Mouse (Mus musculus): ENCODE measurements around the gene Olfr703. TPM values are rescaled to one million over a fixed set of nuclear protein-coding genes. Genes with fewer than 3 reads are reported as not detected.

Olfr703 gene
- not detected for polyA plus RNA-seq (2015; fragmentation: Illumina TruSeq; extraction: RNeasy Lipid Tissue Mini Kit (QIAGEN cat#74804); ENCODE audit: low read depth, low replicate concordance)

GRCm38 (mm10) chr7:106843060-106843459 is at the start of gene Olfr703:
Gene Olfr703 (plus strand): TSS chr7:106843360.

GRCm38 (mm10) chr7:106808734-106809133 is 34.4 kb upstream of the Olfr703 start, which contains the start of gene Olfr700:
Gene Olfr700 (minus strand): TSS chr7:106808834.

GRCm38 (mm10) chr7:106813829-106814228 is 29.3 kb upstream of the Olfr703 start, which contains the start of gene Olfr701:
Gene Olfr701 (plus strand): TSS chr7:106814129.

GRCm38 (mm10) chr7:106833793-106834192 is 9.4 kb upstream of the Olfr703 start, which contains the start of gene Olfr702:
Gene Olfr702 (minus strand): TSS chr7:106833893.

GRCm38 (mm10) chr7:106862885-106863284 is 19.7 kb downstream of the Olfr703 start, which contains the start of gene Olfr704:
Gene Olfr704 (plus strand): TSS chr7:106863185.

GRCm38 (mm10) chr7:106876791-106877190 is 33.6 kb downstream of the Olfr703 start, which contains the start of gene Olfr705:
Gene Olfr705 (minus strand): TSS chr7:106876891.

GRCm38 (mm10) chr7:106888062-106888461 is 44.9 kb downstream of the Olfr703 start, which contains the start of gene Olfr706:
Gene Olfr706 (minus strand): TSS chr7:106888162.

Other genes with a start within 250 kb of the Olfr703 start
- not detected for gene Olfr693, start 162.8 kb upstream of the Olfr703 start, polyA plus RNA-seq (2015; fragmentation: Illumina TruSeq; extraction: RNeasy Lipid Tissue Mini Kit (QIAGEN cat#74804); ENCODE audit: low read depth, low replicate concordance)
- not detected for gene Olfr694, start 151.5 kb upstream of the Olfr703 start, polyA plus RNA-seq (2015; fragmentation: Illumina TruSeq; extraction: RNeasy Lipid Tissue Mini Kit (QIAGEN cat#74804); ENCODE audit: low read depth, low replicate concordance)
- gene Olfr695, start 127.0 kb upstream of the Olfr703 start, polyA plus RNA-seq (2015; fragmentation: Illumina TruSeq; extraction: RNeasy Lipid Tissue Mini Kit (QIAGEN cat#74804); ENCODE audit: low read depth, low replicate concordance): not detected
- not detected for gene Olfr697, start 100.9 kb upstream of the Olfr703 start, polyA plus RNA-seq (2015; fragmentation: Illumina TruSeq; extraction: RNeasy Lipid Tissue Mini Kit (QIAGEN cat#74804); ENCODE audit: low read depth, low replicate concordance)
- gene Olfr698, start 88.0 kb upstream of the Olfr703 start, polyA plus RNA-seq (2015; fragmentation: Illumina TruSeq; extraction: RNeasy Lipid Tissue Mini Kit (QIAGEN cat#74804); ENCODE audit: low read depth, low replicate concordance): not detected
- not detected for gene Olfr699, start 50.2 kb upstream of the Olfr703 start, polyA plus RNA-seq (2015; fragmentation: Illumina TruSeq; extraction: RNeasy Lipid Tissue Mini Kit (QIAGEN cat#74804); ENCODE audit: low read depth, low replicate concordance)
- not detected for gene Olfr700, start 34.5 kb upstream of the Olfr703 start, polyA plus RNA-seq (2015; fragmentation: Illumina TruSeq; extraction: RNeasy Lipid Tissue Mini Kit (QIAGEN cat#74804); ENCODE audit: low read depth, low replicate concordance)
- not detected for gene Olfr701, start 29.2 kb upstream of the Olfr703 start, polyA plus RNA-seq (2015; fragmentation: Illumina TruSeq; extraction: RNeasy Lipid Tissue Mini Kit (QIAGEN cat#74804); ENCODE audit: low read depth, low replicate concordance)
- not detected for gene Olfr702, start 9.5 kb upstream of the Olfr703 start, polyA plus RNA-seq (2015; fragmentation: Illumina TruSeq; extraction: RNeasy Lipid Tissue Mini Kit (QIAGEN cat#74804); ENCODE audit: low read depth, low replicate concordance)
- not detected for gene Olfr704, start 19.8 kb downstream of the Olfr703 start, polyA plus RNA-seq (2015; fragmentation: Illumina TruSeq; extraction: RNeasy Lipid Tissue Mini Kit (QIAGEN cat#74804); ENCODE audit: low read depth, low replicate concordance)
- gene Olfr705, start 33.5 kb downstream of the Olfr703 start, polyA plus RNA-seq (2015; fragmentation: Illumina TruSeq; extraction: RNeasy Lipid Tissue Mini Kit (QIAGEN cat#74804); ENCODE audit: low read depth, low replicate concordance): not detected
- gene Olfr706, start 44.8 kb downstream of the Olfr703 start, polyA plus RNA-seq (2015; fragmentation: Illumina TruSeq; extraction: RNeasy Lipid Tissue Mini Kit (QIAGEN cat#74804); ENCODE audit: low read depth, low replicate concordance): not detected
- gene Olfr707, start 57.9 kb downstream of the Olfr703 start, polyA plus RNA-seq (2015; fragmentation: Illumina TruSeq; extraction: RNeasy Lipid Tissue Mini Kit (QIAGEN cat#74804); ENCODE audit: low read depth, low replicate concordance): not detected
- not detected for gene Olfr1532-ps1, start 64.6 kb downstream of the Olfr703 start, polyA plus RNA-seq (2015; fragmentation: Illumina TruSeq; extraction: RNeasy Lipid Tissue Mini Kit (QIAGEN cat#74804); ENCODE audit: low read depth, low replicate concordance)
- gene Olfr709-ps1, start 88.9 kb downstream of the Olfr703 start, polyA plus RNA-seq (2015; fragmentation: Illumina TruSeq; extraction: RNeasy Lipid Tissue Mini Kit (QIAGEN cat#74804); ENCODE audit: low read depth, low replicate concordance): not detected
- not detected for gene Olfr710, start 105.0 kb downstream of the Olfr703 start, polyA plus RNA-seq (2015; fragmentation: Illumina TruSeq; extraction: RNeasy Lipid Tissue Mini Kit (QIAGEN cat#74804); ENCODE audit: low read depth, low replicate concordance)
- gene Olfr6, start 120.6 kb downstream of the Olfr703 start, polyA plus RNA-seq (2015; fragmentation: Illumina TruSeq; extraction: RNeasy Lipid Tissue Mini Kit (QIAGEN cat#74804); ENCODE audit: low read depth, low replicate concordance): not detected
- gene Olfr711, start 132.1 kb downstream of the Olfr703 start, polyA plus RNA-seq (2015; fragmentation: Illumina TruSeq; extraction: RNeasy Lipid Tissue Mini Kit (QIAGEN cat#74804); ENCODE audit: low read depth, low replicate concordance): not detected
- not detected for gene Olfr2, start 162.7 kb downstream of the Olfr703 start, polyA plus RNA-seq (2015; fragmentation: Illumina TruSeq; extraction: RNeasy Lipid Tissue Mini Kit (QIAGEN cat#74804); ENCODE audit: low read depth, low replicate concordance)
- not detected for gene Olfr713, start 187.8 kb downstream of the Olfr703 start, polyA plus RNA-seq (2015; fragmentation: Illumina TruSeq; extraction: RNeasy Lipid Tissue Mini Kit (QIAGEN cat#74804); ENCODE audit: low read depth, low replicate concordance)
- not detected for gene Olfr714, start 227.6 kb downstream of the Olfr703 start, polyA plus RNA-seq (2015; fragmentation: Illumina TruSeq; extraction: RNeasy Lipid Tissue Mini Kit (QIAGEN cat#74804); ENCODE audit: low read depth, low replicate concordance)
- gene Olfr17, start 249.9 kb downstream of the Olfr703 start, polyA plus RNA-seq (2015; fragmentation: Illumina TruSeq; extraction: RNeasy Lipid Tissue Mini Kit (QIAGEN cat#74804); ENCODE audit: low read depth, low replicate concordance): not detected

Data from brain, adult 10 weeks (tissue).